ENCODE assay signal across 8 mouse cellular contexts in the genomic region with DNA sequence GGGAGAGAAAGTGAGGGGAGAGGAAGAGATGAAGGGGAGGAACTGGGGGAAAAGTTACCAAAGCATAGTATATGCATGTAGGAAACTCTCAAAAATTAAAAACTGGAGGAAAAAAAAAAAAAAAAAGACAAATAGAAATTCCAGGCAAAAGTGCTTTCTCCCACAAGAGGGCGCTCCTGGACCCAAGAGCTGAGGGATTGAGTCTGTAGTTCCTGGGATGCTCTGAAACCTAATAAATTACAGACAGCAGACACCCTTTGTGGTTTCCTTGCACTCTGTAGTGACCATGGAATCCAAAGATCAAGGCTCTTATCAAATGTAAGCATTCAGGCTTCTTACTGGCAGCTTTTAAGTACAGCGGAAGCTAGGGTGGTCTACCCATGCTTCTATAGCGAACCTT.
DNase-seq lines count a peak whose midpoint lies in the region; ATAC-seq and TF ChIP-seq lines count a peak whose summit lies in the region.
"Had no signal": no experiment of that assay in that cellular context is flagged by ENCODE, and none has a peak within 500 bp of the region (broad histone marks: within the 10 kb centered on the region; RNA-seq: fewer than 3 reads in every experiment).

No protein-coding gene starts in this region.

- DNase-seq in liver, result peak; percentile 50
- peak; percentile 83 for DNase-seq in adrenal gland, postnatal 10 days
- DNase-seq in embryo, embryonic 11 days, result peak; percentile 80
- peak; percentile 88 for DNase-seq in lung, embryonic 14.5 days
- DNase-seq in right cerebral cortex, postnatal 25 days, result peak; percentile 51

- H3K4me3 ChIP-seq in liver, embryonic 12.5 days, result no peak overlapping the region
- no peak overlapping the region for H3K4me3 ChIP-seq in hindbrain, embryonic 12.5 days
- H3K4me3 ChIP-seq in lung, embryonic 14.5 days (ENCODE audit: low read depth, low read length), result no peak overlapping the region

- H3K4me2 ChIP-seq in liver, embryonic 12.5 days, result no peak overlapping the region
- H3K4me2 ChIP-seq in hindbrain, embryonic 12.5 days (replicated peaks), result no peak overlapping the region
- no peak overlapping the region for H3K4me2 ChIP-seq in lung, embryonic 14.5 days

- H3K9me3 ChIP-seq in liver, embryonic 12.5 days (replicated peaks), result no peaks in the 10 kb centered on the region
- H3K9me3 ChIP-seq in hindbrain, embryonic 12.5 days (replicated peaks), result no peaks in the 10 kb centered on the region
- no peaks in the 10 kb centered on the region for H3K9me3 ChIP-seq in lung, embryonic 14.5 days (ENCODE audit: low read depth, low read length)

- WGBS in liver, embryonic 12.5 days (ENCODE audit: insufficient replicate concordance), result 19% methylated on average over 3 of the region's 3 CpGs
- 61% methylated on average over 3 of the region's 3 CpGs for WGBS in hindbrain, embryonic 12.5 days
- 49% methylated on average over 3 of the region's 3 CpGs for WGBS in lung, embryonic 14.5 days

- H3K27me3 ChIP-seq in liver, embryonic 12.5 days (replicated peaks), result no peaks in the 10 kb centered on the region
- no peaks in the 10 kb centered on the region for H3K27me3 ChIP-seq in hindbrain, embryonic 12.5 days
- H3K27me3 ChIP-seq in lung, embryonic 14.5 days (ENCODE audit: insufficient read depth, low read length), result no peaks in the 10 kb centered on the region

- peak; percentile 73 for TF ChIP-seq CTCF in lung, embryonic 14.5 days (IDR thresholded peaks at IDR 0.05; ENCODE audit: low read depth)

- no peaks in the 10 kb centered on the region for H3K4me1 ChIP-seq in liver, embryonic 12.5 days
- H3K4me1 ChIP-seq in hindbrain, embryonic 12.5 days, result peaks cover 14% of the 10 kb centered on the region
- H3K4me1 ChIP-seq in lung, embryonic 14.5 days (ENCODE audit: insufficient read depth), result no peaks in the 10 kb centered on the region

- H3K36me3 ChIP-seq in liver, embryonic 12.5 days, result no peaks in the 10 kb centered on the region
- H3K36me3 ChIP-seq in hindbrain, embryonic 12.5 days, result no peaks in the 10 kb centered on the region
- H3K36me3 ChIP-seq in lung, embryonic 14.5 days (ENCODE audit: insufficient read depth), result no peaks in the 10 kb centered on the region

- H3K27ac ChIP-seq in liver, embryonic 12.5 days, result no peak overlapping the region
- H3K27ac ChIP-seq in hindbrain, embryonic 12.5 days, result 0 out of 2 replicates have a peak overlapping the region, but pooled peaks have one; percentile 12
- no peak overlapping the region for H3K27ac ChIP-seq in lung, embryonic 14.5 days (ENCODE audit: low read depth)
- H3K27ac ChIP-seq: macrophage had no signal

- ATAC-seq in liver, embryonic 12.5 days, result no peak
- no peak for ATAC-seq in hindbrain, embryonic 12.5 days (ENCODE audit: low FRiP score)
- ATAC-seq in lung, embryonic 14.5 days (ENCODE audit: insufficient read depth), result no peak; the same call in 1 of the 2 replicates

- H3K9ac ChIP-seq in liver, embryonic 12.5 days, result no peak overlapping the region
- H3K9ac ChIP-seq in hindbrain, embryonic 12.5 days, result no peak overlapping the region
- H3K9ac ChIP-seq in lung, embryonic 14.5 days, result no peak overlapping the region
